Mouse (Mus musculus): ENCODE measurements around the gene Eif5a.

- TF ChIP-seq CTCF (IDR thresholded peaks at IDR 0.05; ENCODE audit: extremely low read depth, insufficient read length, insufficient replicate concordance, low read depth, low read length) (no peak), POLR2A (IDR thresholded peaks at IDR 0.05; ENCODE audit: low read depth, low read length) (no peak)
Measured at GRCm38 (mm10) chr11:69881787-69882670, 39.7 kb downstream of the Eif5a start.

All from small intestine, adult 2 months (tissue).